Mouse (Mus musculus) forebrain, embryonic 15.5 days (tissue): ENCODE measurements around the gene Gldc. TPM values are rescaled to one million over a fixed set of nuclear protein-coding genes. Genes with fewer than 3 reads are reported as not detected.
A peak's percentile ranks its signal among the peaks of the same experiment; 100 is the strongest.

Experiments
- ATAC-seq: fragments of 200-750 bp; cut with Nextera tagmentation; replicated peaks from 2 replicates; pipeline ENCODE4 v1.8.0; 2017; ENCODE audit warnings: mild to moderate bottlenecking, moderate TSS enrichment, moderate library complexity
- H3K27ac ChIP-seq: fragments of 300-500 bp; sonication (generic); replicated peaks from 2 replicates; pipeline ENCODE4 v1.5.1; 2015; ENCODE audit warnings: mild to moderate bottlenecking, inconsistent platforms
- H3K27me3 ChIP-seq: fragments of 300-500 bp; sonication (generic); 2 replicates; pipeline ENCODE4 v1.6.1; 2015; ENCODE audit warnings: inconsistent platforms
- H3K36me3 ChIP-seq: fragments of 300-500 bp; sonication (generic); 2 replicates; pipeline ENCODE4 v1.6.1; 2015; ENCODE audit warnings: mild to moderate bottlenecking, inconsistent platforms
- H3K4me1 ChIP-seq: fragments of 300-500 bp; sonication (generic); 2 replicates; pipeline ENCODE4 v1.6.1; 2015; ENCODE audit warnings: inconsistent platforms
- H3K4me2 ChIP-seq: fragments of 300-500 bp; sonication (generic); replicated peaks from 2 replicates; pipeline ENCODE4 v1.6.1; 2015; ENCODE audit warnings: mild to moderate bottlenecking, inconsistent platforms
- H3K4me3 ChIP-seq: fragments of 300-500 bp; sonication (generic); 2 replicates; pipeline ENCODE4 v1.5.1; 2015; ENCODE audit warnings: mild to moderate bottlenecking, inconsistent platforms
- H3K9ac ChIP-seq: fragments of 300-500 bp; sonication (generic); replicated peaks from 2 replicates; pipeline ENCODE4 v1.6.1; 2015; ENCODE audit warnings: mild to moderate bottlenecking, inconsistent platforms
- H3K9me3 ChIP-seq: fragments of 300-500 bp; sonication (generic); 2 replicates; pipeline ENCODE4 v1.6.1; 2016; ENCODE audit warnings: inconsistent platforms
- WGBS: fragments of 180-500 bp; shearing (Covaris S2); methylation state at CpG from one replicate; pipeline ENCODE4 v1.1.7; 2015; ENCODE audit warnings: mixed read lengths; 5-methylcytosine and 5-hydroxymethylcytosine counted together
- polyA plus RNA-seq: library from polyadenylated mRNA; unstranded; fragments of >200 nt; fragmentation: Nextera tagmentation; extraction: Ambion mirVana; gene quantifications from 2 replicates; pipeline ENCODE4 v1.2.1, GENCODE M21; 2015

Gene Gldc
- polyA plus RNA-seq, 1 experiment from 2014 or later, result 15.7 TPM

DNA sequence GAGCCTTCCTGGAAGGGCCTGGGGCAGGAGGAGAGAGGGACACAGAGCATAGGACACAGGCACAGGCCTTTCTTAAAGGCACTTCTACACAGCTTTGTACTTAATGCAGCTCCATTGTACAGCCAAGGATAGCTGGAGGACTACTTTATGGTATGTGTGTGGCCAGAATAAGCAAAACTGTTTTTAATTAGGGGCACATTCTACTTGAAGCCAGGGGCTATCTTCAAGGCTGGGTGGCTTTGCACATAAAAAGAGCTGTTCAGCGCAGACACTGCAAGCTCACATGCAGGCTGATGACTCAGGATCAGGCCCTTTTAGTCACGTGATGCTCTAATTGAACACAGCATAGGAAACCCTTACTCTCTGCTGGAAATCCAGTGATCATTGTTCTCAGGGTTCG, 79.0 kb downstream of the Gldc start:
- peak; percentile 40; the same call in 1 of the 2 replicates for ATAC-seq
- H3K9me3 ChIP-seq, result no peaks in the 10 kb centered on the region
- 0 out of 2 replicates have a peak overlapping the region, but pooled peaks have one; percentile 5 for H3K27ac ChIP-seq
- H3K27me3 ChIP-seq, result no peaks in the 10 kb centered on the region
- no peak overlapping the region for H3K4me2 ChIP-seq
- no peak overlapping the region for H3K9ac ChIP-seq
- 14% methylated on average over 3 of the region's 3 CpGs for WGBS
- no peak overlapping the region for H3K4me3 ChIP-seq
- peaks cover 50% of the 10 kb centered on the region for H3K36me3 ChIP-seq
- H3K4me1 ChIP-seq, result peaks cover 10% of the 10 kb centered on the region; the same call in 1 of the 2 replicates

DNA sequence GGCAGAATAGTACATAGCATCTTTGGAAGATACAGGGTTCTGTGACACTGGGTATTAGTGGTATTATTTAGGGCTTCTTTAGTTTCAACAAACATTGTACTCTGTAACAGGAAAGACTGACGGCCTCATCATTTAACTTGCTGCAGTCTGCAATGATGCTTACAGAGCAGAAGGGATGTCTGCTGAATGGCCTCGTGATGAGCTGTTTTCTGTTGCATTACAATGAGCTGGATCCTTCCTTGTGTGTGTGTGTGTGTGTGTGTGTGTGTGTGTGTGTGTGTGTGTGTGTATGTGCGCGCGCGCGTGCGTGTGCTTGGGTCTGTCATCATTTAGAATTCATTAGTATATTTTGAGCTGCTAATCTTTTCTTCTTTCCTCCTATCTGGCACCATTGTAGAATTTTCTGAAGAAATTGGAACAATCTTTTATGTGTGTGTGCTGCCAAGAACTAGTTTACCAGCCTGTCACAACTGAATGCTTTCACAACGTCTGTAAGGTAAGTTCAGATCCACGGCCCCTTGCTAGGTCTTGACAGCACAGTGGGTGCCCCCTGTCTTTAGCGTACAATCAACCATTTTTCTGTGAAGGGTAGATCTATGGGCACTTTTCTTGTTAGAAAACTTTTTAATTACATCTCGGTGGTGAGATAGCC, 83.5 kb downstream of the Gldc start:
- peaks cover 13% of the 10 kb centered on the region; the same call in 1 of the 2 replicates for H3K4me1 ChIP-seq
- no peak overlapping the region for H3K4me3 ChIP-seq
- no peak overlapping the region for H3K9ac ChIP-seq
- H3K27ac ChIP-seq, result peak overlapping the region; percentile 53
- H3K36me3 ChIP-seq, result peaks cover 58% of the 10 kb centered on the region
- H3K9me3 ChIP-seq, result no peaks in the 10 kb centered on the region
- H3K27me3 ChIP-seq, result no peaks in the 10 kb centered on the region
- peak; percentile 58 for ATAC-seq
- 59% methylated on average over 12 of the region's 12 CpGs for WGBS
- H3K4me2 ChIP-seq, result no peak overlapping the region

DNA sequence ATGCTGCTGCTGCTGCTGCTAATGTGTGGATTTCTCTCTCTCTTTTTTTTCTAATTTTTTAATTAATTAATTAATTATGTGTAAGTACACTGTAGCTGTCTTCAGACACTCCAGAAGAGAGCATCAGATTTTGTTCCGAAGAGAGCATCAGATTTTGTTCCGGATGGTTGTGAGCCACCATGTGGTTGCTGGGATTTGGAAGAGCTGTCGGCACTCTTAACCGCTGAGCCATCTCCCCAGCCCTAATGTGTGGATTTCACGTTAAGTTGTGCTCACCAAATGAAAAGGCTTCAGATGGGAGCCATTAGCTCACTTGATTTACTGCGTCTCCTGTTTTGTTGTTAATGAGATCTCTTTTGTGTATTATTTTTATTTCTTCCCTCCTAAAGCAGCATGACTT, 85.1 kb downstream of the Gldc start:
- no peak overlapping the region; the same call in 1 of the 2 replicates for H3K27ac ChIP-seq
- WGBS, result 71% methylated on average over 6 of the region's 6 CpGs

DNA sequence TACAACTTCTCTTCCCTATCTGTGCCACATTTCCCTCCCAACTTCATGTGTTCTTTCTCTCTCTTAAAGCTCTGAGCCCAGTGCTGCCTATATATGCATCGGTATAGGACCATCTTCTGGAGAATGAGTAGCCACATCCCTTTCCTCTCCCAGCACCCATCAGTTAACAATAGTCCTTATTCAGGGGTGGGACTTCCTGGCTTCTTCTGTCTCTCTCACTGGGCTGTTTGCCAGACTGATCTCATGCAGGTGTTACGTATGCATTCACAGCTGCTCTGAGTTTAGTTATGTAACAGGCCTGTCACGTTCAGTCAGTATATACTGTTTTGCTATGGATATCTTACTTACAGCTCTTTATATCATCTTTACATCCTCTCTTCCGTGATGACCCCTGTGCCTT, 109.4 kb downstream of the Gldc start:
- 60% methylated on average over 4 of the region's 4 CpGs for WGBS
- no peak overlapping the region for H3K9ac ChIP-seq
- H3K27ac ChIP-seq, result no peak overlapping the region
- no peaks in the 10 kb centered on the region for H3K27me3 ChIP-seq
- 0 out of 2 replicates have a peak, but pooled peaks have one; percentile 23 for ATAC-seq
- no peak overlapping the region for H3K4me3 ChIP-seq
- H3K36me3 ChIP-seq, result no peaks in the 10 kb centered on the region
- no peaks in the 10 kb centered on the region for H3K9me3 ChIP-seq
- no peak overlapping the region for H3K4me2 ChIP-seq
- peaks cover 6% of the 10 kb centered on the region for H3K4me1 ChIP-seq

More for the DNA sequence above, 85.1 kb downstream of the Gldc start:
- H3K36me3 ChIP-seq, result peaks cover 64% of the 10 kb centered on the region
- no peaks in the 10 kb centered on the region for H3K9me3 ChIP-seq
- no peak overlapping the region for H3K9ac ChIP-seq
- no peak overlapping the region for H3K4me3 ChIP-seq
- H3K27me3 ChIP-seq, result no peaks in the 10 kb centered on the region
- ATAC-seq, result no peak
- peaks cover 13% of the 10 kb centered on the region; the same call in 1 of the 2 replicates for H3K4me1 ChIP-seq
- no peak overlapping the region for H3K4me2 ChIP-seq

DNA sequence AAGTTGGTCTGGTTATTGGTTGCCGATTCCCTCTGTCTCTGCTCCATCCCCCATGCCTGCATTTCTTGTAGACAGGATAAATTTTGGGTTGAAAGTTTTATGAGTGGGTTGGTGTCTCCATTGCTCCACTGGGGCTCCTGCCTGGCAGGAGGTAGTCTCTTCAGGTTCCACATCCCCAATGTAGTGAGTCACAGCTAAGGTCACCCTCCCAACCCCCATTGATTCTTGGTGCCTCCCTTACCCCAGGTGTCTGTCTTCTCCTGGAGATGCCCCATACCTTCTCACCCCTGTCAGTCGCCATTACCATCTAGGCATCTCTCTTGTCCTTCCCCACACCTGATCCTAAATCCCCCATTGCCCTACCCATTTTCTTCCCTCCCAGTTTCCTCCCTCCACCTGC, 121.0 kb downstream of the Gldc start:
- ATAC-seq, result no peak
- Histone ChIP-seq H3K4me1 (0 out of 2 replicates have a peak, but pooled peaks cover 3% of the 10 kb centered on the region), H3K9ac (no peak overlapping the region), H3K27ac (no peak overlapping the region), H3K9me3 (no peaks in the 10 kb centered on the region), H3K4me2 (no peak overlapping the region), H3K36me3 (peaks cover 4% of the 10 kb centered on the region; the same call in 1 of the 2 replicates), H3K27me3 (no peaks in the 10 kb centered on the region), H3K4me3 (no peak overlapping the region)
- 98% methylated on average over 2 of the region's 2 CpGs for WGBS

DNA sequence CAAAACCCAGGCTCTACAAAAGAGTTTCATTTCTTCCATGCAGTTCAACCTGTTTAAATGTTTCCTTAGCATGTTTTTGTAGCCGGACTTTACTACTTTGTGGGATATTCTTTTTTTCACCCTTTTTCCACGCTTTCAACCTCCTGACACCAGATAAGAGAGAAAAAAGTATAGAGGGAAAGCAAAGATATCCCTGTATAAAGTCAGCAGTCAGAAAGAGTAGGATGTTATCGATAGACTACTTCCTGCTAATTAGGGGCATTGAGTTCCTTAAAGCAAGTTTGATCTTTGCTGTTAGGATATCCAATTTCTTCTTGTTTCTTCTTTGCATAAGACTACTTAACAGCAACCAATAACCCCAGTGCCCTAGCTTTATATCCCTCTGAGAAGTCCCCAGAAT, 123.8 kb downstream of the Gldc start:
- H3K36me3 ChIP-seq, result peaks cover 10% of the 10 kb centered on the region; the same call in 1 of the 2 replicates
- no peak overlapping the region for H3K4me3 ChIP-seq
- no peak for ATAC-seq
- H3K9ac ChIP-seq, result no peak overlapping the region
- H3K27me3 ChIP-seq, result no peaks in the 10 kb centered on the region
- 0 out of 2 replicates have a peak, but pooled peaks cover 3% of the 10 kb centered on the region for H3K4me1 ChIP-seq
- 92% methylated on average over 3 of the region's 3 CpGs for WGBS
- H3K4me2 ChIP-seq, result no peak overlapping the region
- H3K27ac ChIP-seq, result no peak overlapping the region
- no peaks in the 10 kb centered on the region for H3K9me3 ChIP-seq

DNA sequence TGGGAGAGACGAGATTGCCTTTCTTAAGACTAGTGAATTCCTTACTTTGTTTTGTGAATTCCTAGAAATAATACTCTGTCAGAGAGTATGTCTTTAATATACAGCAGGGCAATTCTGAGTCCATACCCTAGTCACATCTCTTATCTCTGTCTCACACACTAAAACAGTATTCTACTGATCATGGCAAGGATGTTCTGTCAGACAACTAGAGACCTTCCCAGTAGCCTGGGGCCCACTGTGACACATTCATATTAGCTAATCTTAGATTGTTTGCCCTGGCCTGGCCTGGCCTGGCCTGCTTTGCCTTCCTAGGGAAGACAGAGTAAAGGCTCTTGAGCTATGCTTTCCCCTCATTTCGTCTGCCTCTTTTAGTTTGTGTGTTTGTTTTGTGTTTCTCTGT, 124.6 kb downstream of the Gldc start:
- WGBS, result 82% methylated on average over 2 of the region's 2 CpGs
- no peak overlapping the region for H3K27ac ChIP-seq
- H3K9ac ChIP-seq, result no peak overlapping the region
- H3K27me3 ChIP-seq, result no peaks in the 10 kb centered on the region
- H3K4me2 ChIP-seq, result no peak overlapping the region
- ATAC-seq, result no peak
- H3K4me3 ChIP-seq, result no peak overlapping the region
- 0 out of 2 replicates have a peak, but pooled peaks cover 3% of the 10 kb centered on the region for H3K4me1 ChIP-seq
- H3K9me3 ChIP-seq, result no peaks in the 10 kb centered on the region
- 0 out of 2 replicates have a peak, but pooled peaks cover 6% of the 10 kb centered on the region for H3K36me3 ChIP-seq

Other genes starting within 250 kb of the Gldc start
- not detected in 2 replicates for gene Trpd52l3, start 171.6 kb downstream of the Gldc start, polyA plus RNA-seq
- gene Uhrf2, start 144.9 kb downstream of the Gldc start, polyA plus RNA-seq, result 68.7 and 69.1 TPM in 2 replicates
- gene Mbl2, start 57.5 kb upstream of the Gldc start, polyA plus RNA-seq, result not detected in 2 replicates